Mouse (Mus musculus) duodenum, adult 2 months (tissue): ENCODE data around the gene Mt2. TPM values are rescaled to one million over a fixed set of nuclear protein-coding genes. Genes with fewer than 3 reads are reported as not detected.

Source experiments
- polyA plus RNA-seq: library from polyadenylated mRNA; depleted of rRNA; stranded (reverse); fragments of >200 nt; gene quantifications from 2 replicates; pipeline ENCODE4 v1.2.3, GENCODE M21; 2012; ENCODE audit warnings: low replicate concordance; rRNA removed

Gene Mt2
- polyA plus RNA-seq = 30.7 and 76.9 TPM in 2 replicates

DNA sequence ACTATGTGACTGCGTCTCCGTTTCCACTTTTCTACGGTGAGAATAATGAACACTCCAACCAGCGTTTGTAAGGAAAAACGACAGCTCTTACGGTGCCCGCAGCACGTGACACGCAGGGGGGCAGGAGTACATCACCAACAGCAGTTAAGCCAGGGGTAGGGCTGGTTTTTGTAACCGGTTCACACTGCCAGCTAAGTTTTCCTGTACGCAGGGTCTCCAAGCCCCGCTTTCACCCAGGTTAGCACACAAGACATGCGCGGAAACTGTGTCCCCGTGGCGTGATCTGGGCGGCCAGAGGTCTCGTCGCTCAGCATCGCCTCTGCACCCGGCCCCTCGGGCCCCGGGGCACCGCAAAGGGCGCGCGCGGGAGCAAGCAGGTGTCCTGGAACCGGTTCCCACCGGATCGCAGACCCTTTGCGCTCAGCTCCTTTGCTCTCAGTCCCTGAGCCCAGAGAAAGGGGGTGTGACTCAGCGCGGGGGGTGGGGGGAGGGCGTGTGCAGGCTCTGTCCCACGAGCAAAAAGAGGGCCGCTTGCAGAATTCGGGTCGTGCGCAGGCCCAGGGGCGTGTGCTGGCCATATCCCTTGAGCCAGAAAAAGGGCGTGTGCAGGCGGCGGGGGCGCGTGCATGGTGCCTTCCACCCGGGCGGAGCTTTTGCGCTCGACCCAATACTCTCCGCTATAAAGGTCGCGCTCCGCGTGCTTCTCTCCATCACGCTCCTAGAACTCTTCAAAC is at the start of gene Mt2:
Gene Mt2, plus strand, starts transcription at position 590 of the 734 bp plus-strand sequence.

DNA sequence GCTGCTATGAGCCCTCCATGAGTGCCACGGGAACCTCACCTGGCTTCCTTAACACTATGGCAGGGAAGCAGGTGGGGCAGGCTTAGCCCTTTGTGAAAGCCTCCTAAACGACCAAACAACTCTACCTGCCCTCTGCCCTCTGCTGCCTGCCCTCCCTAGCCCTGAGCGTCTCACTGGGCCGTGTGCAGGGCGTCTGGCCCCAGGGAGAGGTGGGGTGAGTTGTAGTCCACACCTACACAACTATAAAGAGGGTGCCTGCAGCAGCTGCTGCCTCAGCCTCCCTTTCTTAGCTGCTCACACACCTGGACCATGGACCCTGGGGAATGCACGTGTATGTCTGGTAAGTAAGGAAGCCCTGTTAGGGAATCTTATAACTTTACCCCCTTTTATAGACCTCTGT is 35.5 kb upstream of the Mt2 start, which contains the start of gene Mt4:
Gene Mt4, plus strand, starts transcription at position 265 of the 400 bp plus-strand sequence.

DNA sequence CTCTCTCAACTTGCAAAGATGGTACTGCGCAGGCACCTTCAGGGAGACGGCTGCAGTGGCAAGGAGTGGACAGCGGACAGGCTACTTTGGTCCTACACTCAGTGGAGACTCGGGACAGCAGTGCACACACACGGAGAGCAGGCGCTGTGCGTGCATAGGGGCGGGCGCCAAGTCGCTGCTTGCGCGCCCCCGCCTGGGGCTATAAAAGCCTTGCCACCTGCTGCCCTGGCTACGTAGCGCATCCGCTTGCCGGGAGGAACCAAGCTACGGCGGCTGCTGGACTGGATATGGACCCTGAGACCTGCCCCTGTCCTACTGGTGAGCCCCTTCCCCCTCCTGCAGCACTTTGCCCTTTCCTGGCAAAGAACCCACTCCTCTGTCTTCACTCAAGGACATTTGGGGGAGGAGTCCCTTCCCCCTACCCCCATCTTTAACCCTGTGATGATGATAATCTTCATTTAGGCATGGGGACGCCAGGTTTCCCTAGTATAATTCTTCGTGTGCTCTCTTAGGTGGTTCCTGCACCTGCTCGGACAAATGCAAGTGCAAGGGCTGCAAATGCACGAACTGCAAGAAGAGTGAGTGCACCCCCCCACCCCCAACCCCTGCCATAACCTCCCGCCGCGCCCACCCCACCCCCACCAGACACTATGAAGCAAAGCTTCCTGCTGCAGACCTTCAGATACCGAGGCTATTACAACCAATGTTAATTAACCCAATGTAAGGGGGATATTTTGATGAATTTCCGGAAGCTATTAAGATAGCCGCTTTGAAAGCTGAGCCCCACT is 19.8 kb upstream of the Mt2 start, which contains the start of gene Mt3:
Gene Mt3, plus strand, starts transcription at position 95 of the 788 bp plus-strand sequence.

DNA sequence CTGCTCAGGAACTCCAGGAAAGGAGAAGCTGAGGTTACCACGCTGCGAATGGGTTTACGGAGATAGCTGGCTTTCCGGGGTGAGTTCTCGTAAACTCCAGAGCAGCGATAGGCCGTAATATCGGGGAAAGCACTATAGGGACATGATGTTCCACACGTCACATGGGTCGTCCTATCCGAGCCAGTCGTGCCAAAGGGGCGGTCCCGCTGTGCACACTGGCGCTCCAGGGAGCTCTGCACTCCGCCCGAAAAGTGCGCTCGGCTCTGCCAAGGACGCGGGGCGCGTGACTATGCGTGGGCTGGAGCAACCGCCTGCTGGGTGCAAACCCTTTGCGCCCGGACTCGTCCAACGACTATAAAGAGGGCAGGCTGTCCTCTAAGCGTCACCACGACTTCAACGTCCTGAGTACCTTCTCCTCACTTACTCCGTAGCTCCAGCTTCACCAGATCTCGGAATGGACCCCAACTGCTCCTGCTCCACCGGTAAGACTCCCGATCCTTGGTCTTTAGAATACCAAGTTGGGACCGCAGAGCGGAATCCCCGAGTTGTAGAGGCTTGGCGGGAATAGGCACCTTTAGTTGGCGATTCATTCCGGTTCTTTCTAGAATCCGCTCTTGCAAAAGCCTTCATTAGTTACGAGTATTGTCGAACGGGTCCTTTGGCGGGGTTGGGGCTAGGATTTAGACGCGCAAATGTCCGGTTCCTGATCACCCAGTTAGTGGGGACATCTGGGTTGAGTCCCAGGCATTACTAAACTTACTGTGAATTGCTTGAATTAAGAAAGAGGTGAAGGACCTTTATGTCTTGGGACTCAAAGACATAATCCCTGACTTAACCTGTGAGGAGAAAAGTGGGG is 6.6 kb downstream of the Mt2 start, which contains the start of gene Mt1:
Gene Mt1, plus strand, starts transcription at position 226 of the 856 bp plus-strand sequence.

GRCm38 (mm10) chr8:94214252-94215173 is 42.0 kb downstream of the Mt2 start, which contains the start of gene Nup93:
Gene Nup93, plus strand, starts transcription at chr8:94214564.

Other genes with a start within 250 kb of the Mt2 start
- gene Amfr, start 159.8 kb upstream of the Mt2 start, polyA plus RNA-seq = 50.2 and 92.0 TPM in 2 replicates
- 90.2 and 110 TPM in 2 replicates for gene Nudt21, start 135.6 kb upstream of the Mt2 start, polyA plus RNA-seq
- 1.3 and 1.6 TPM in 2 replicates for gene Ogfod1, start 135.5 kb upstream of the Mt2 start, polyA plus RNA-seq
- gene Bbs2, start 73.7 kb upstream of the Mt2 start, polyA plus RNA-seq = 4.4 and 5.7 TPM in 2 replicates
- not detected in 2 replicates for gene Mt4, start 35.5 kb upstream of the Mt2 start, polyA plus RNA-seq
- gene Mt3, start 20.1 kb upstream of the Mt2 start, polyA plus RNA-seq = 1.6 and 2.2 TPM in 2 replicates
- gene Mt1, start 6.4 kb downstream of the Mt2 start, polyA plus RNA-seq = 1,406 and 2,937 TPM in 2 replicates
- gene Nup93, start 41.9 kb downstream of the Mt2 start, polyA plus RNA-seq = 4.1 and 6.2 TPM in 2 replicates
- 0.08 and 0.12 TPM in 2 replicates for gene Slc12a3, start 156.5 kb downstream of the Mt2 start, polyA plus RNA-seq
- gene Herpud1, start 213.8 kb downstream of the Mt2 start, polyA plus RNA-seq = 202 and 409 TPM in 2 replicates